Mouse (Mus musculus) liver, embryonic 12.5 days (tissue): ENCODE measurements around the gene Krtap1-3. TPM values are rescaled to one million over a fixed set of nuclear protein-coding genes. Genes with fewer than 3 reads are reported as not detected.
"Not testable (repeated sequence)": the region's sequence is repeated elsewhere in the genome, so short reads cannot be mapped to it uniquely, and the experiment has no call there.

Source experiments
- ATAC-seq: fragments of 200-750 bp; cut with Nextera tagmentation; 2 replicates; pipeline ENCODE4 v1.8.0; 2017; ENCODE audit warnings: moderate number of reproducible peaks, mild to moderate bottlenecking, moderate library complexity
- H3K27ac ChIP-seq: fragments of 300-500 bp; sonication (generic); 2 replicates; pipeline ENCODE4 v1.5.1; 2016; ENCODE audit warnings: mild to moderate bottlenecking
- H3K27me3 ChIP-seq: fragments of 300-500 bp; sonication (generic); replicated peaks from 2 replicates; pipeline ENCODE4 v1.6.1; 2016; ENCODE audit warnings: mild to moderate bottlenecking, moderate library complexity
- H3K36me3 ChIP-seq: fragments of 300-500 bp; sonication (generic); 2 replicates; pipeline ENCODE4 v1.6.1; 2016; ENCODE audit warnings: mild to moderate bottlenecking, moderate library complexity
- H3K4me1 ChIP-seq: fragments of 300-500 bp; sonication (generic); 2 replicates; pipeline ENCODE4 v1.6.1; 2016
- H3K4me2 ChIP-seq: fragments of 300-500 bp; sonication (generic); 2 replicates; pipeline ENCODE4 v1.6.1; 2016; ENCODE audit warnings: mild to moderate bottlenecking, moderate library complexity
- H3K4me3 ChIP-seq: fragments of 300-500 bp; sonication (generic); 2 replicates; pipeline ENCODE4 v1.5.1; 2016; ENCODE audit warnings: mild to moderate bottlenecking, moderate library complexity
- H3K9ac ChIP-seq: fragments of 300-500 bp; sonication (generic); 2 replicates; pipeline ENCODE4 v1.6.1; 2016; ENCODE audit warnings: mild to moderate bottlenecking, moderate library complexity
- H3K9me3 ChIP-seq: fragments of 300-500 bp; sonication (generic); replicated peaks from 2 replicates; pipeline ENCODE4 v1.6.1; 2016; ENCODE audit warnings: mild to moderate bottlenecking, moderate library complexity
- WGBS: fragments of 180-500 bp; shearing (Covaris S2); methylation state at CpG from one replicate; pipeline ENCODE4 v1.1.7; 2016; ENCODE audit not compliant: insufficient replicate concordance; 5-methylcytosine and 5-hydroxymethylcytosine counted together
- polyA plus RNA-seq: library from polyadenylated mRNA; unstranded; fragments of >200 nt; fragmentation: Nextera tagmentation; extraction: Ambion mirVana; gene quantifications from 2 replicates; pipeline ENCODE4 v1.2.1, GENCODE M21; 2016

Gene Krtap1-3
- polyA plus RNA-seq = not detected in 2 replicates

GRCm38 (mm10) chr11:99590981-99591380 is at the start of gene Krtap1-3:
Gene Krtap1-3 (minus strand): TSS chr11:99591339.
- ATAC-seq = no peak
- H3K36me3 ChIP-seq = no peaks in the 10 kb centered on the region
- no peak within 1 kb of the TSS for H3K9ac ChIP-seq
- no peak within 1 kb of the TSS for H3K4me3 ChIP-seq
- H3K27ac ChIP-seq = no peak within 1 kb of the TSS
- no peaks in the 10 kb centered on the region for H3K27me3 ChIP-seq
- H3K9me3 ChIP-seq = no peaks in the 10 kb centered on the region
- 77% methylated on average over 6 of the region's 6 CpGs for WGBS
- H3K4me2 ChIP-seq = no peak within 1 kb of the TSS
- H3K4me1 ChIP-seq = no peaks in the 10 kb centered on the region

- ATAC-seq = no peak
- H3K9me3 ChIP-seq = no peaks in the 10 kb centered on the region
- H3K4me1 ChIP-seq = no peaks in the 10 kb centered on the region
- H3K4me3 ChIP-seq = no peak overlapping the region
- H3K27ac ChIP-seq = no peak overlapping the region
- no peak overlapping the region for H3K9ac ChIP-seq
- 25% methylated on average over 1 of the region's 1 CpGs for WGBS
- no peaks in the 10 kb centered on the region for H3K27me3 ChIP-seq
- H3K4me2 ChIP-seq = no peak overlapping the region
- no peaks in the 10 kb centered on the region for H3K36me3 ChIP-seq
Measured at GRCm38 (mm10) chr11:99640926-99641325, 49.8 kb upstream of the Krtap1-3 start.

DNA sequence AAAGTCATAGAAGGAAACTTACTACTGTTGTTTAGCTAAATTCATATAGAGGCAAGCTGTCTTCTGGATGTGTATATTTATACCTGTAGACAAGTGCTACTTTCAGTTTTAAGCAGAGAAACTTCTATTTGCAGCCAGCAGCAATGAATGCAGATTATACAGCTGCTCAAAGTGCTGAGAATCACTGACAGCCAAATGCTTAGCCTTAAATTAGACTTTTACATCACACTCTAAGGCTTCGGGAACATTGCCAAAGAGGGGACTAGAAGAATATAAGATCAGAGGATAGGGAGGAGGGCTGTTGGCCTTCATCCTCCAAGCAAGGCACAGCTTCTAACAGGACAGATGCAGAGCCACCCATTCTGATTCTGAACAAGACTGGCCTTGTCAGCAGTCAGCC is 45.9 kb upstream of the Krtap1-3 start:
- Histone ChIP-seq H3K9me3 (no peaks in the 10 kb centered on the region), H3K4me2 (no peak overlapping the region), H3K27ac (no peak overlapping the region), H3K36me3 (no peaks in the 10 kb centered on the region), H3K27me3 (no peaks in the 10 kb centered on the region), H3K4me1 (no peaks in the 10 kb centered on the region), H3K9ac (no peak overlapping the region), H3K4me3 (no peak overlapping the region)
- WGBS = 53% methylated on average over 1 of the region's 1 CpGs
- no peak for ATAC-seq

DNA sequence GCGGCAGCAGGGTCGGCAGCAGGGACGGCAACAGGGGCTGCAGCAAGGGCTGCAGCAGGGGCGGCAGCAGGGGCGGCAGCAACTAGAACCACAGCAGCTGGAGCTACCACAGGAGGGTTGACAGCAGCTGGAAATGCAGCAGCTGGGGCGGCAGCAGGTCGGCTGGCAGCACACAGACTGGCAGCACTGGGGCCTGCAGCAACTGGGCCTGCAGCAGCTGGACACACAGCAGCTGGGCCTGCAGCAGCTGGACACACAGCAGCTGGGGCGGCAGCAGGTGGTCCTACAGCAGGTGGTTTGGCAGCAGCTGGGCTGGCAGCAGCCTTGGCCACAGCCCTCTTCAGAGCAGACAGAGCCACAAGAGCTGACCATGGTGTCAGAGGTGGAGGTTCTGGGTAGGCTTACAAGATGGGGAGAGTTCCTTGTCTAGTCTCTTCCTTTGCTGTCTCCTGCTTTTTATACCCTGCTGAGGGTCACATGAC is 43.6 kb upstream of the Krtap1-3 start, which contains the start of gene Krtap4-2:
Gene Krtap4-2 (minus strand): TSS at position 432 of the 482 bp plus-strand sequence.
- Histone ChIP-seq H3K9ac (no peak within 1 kb of the TSS), H3K36me3 (no peaks in the 10 kb centered on the region), H3K4me2 (no peak within 1 kb of the TSS), H3K9me3 (no peaks in the 10 kb centered on the region), H3K4me1 (no peaks in the 10 kb centered on the region), H3K4me3 (no peak within 1 kb of the TSS), H3K27me3 (no peaks in the 10 kb centered on the region), H3K27ac (no peak within 1 kb of the TSS)
- ATAC-seq = no peak
- WGBS = 56% methylated on average over 8 of the region's 8 CpGs

DNA sequence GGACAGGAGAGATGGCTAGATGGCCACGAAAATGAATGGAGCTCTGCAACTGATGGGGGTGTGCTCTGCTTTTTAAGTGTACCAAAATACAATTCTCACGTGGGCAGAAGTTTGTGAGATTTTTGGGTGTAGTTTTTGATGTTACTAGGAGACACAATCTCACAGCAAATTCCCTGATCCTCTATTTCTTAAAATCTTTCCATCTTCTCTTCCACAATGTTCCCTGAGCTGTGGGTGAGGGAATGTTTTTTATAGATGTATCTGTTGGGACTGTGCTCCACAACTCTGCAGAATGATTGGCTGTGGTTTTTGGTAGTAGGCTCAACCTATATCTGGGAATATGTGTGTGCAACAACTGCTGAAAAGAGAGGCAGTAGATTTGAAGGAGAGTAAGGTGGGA is 42.2 kb upstream of the Krtap1-3 start:
- H3K27me3 ChIP-seq = no peaks in the 10 kb centered on the region
- H3K36me3 ChIP-seq = no peaks in the 10 kb centered on the region
- H3K9me3 ChIP-seq = no peaks in the 10 kb centered on the region
- H3K4me3 ChIP-seq = no peak overlapping the region
- no peaks in the 10 kb centered on the region for H3K4me1 ChIP-seq
- no peak overlapping the region for H3K27ac ChIP-seq
- ATAC-seq = no peak
- H3K4me2 ChIP-seq = no peak overlapping the region
- no peak overlapping the region for H3K9ac ChIP-seq
- WGBS = 41% methylated on average over 2 of the region's 2 CpGs

DNA sequence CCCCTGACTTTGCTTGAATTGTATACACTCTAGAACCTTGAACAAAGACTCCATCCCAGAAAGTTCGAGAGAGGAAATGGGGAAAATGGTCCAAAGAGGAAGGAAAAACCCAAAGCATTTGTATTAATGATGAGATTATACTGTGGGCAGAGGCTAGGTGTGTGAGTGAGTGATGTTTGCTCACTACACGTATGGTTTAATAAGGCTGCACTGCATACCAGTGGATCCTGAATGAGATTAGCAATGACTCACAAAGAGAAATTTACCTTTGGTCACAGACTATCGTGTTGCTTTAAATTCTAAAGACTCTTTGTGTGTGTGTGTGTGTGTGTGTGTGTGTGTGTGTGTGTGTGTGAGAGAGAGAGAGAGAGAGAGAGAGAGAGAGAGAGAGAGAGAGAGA is 39.8 kb upstream of the Krtap1-3 start:
- Histone ChIP-seq H3K9me3 (no peaks in the 10 kb centered on the region), H3K27me3 (no peaks in the 10 kb centered on the region), H3K4me3 (no peak overlapping the region), H3K36me3 (no peaks in the 10 kb centered on the region), H3K4me1 (no peaks in the 10 kb centered on the region), H3K9ac (no peak overlapping the region), H3K27ac (no peak overlapping the region), H3K4me2 (no peak overlapping the region)
- no peak for ATAC-seq
- WGBS = 50% methylated on average over 3 of the region's 3 CpGs

GRCm38 (mm10) chr11:99628138-99628537 is 37.0 kb upstream of the Krtap1-3 start, which contains the start of gene Krtap4-1:
Gene Krtap4-1 (minus strand): TSS chr11:99628238.
- ATAC-seq = no peak
- Histone ChIP-seq H3K4me3 (no peak within 1 kb of the TSS), H3K4me2 (no peak within 1 kb of the TSS), H3K27me3 (no peaks in the 10 kb centered on the region), H3K4me1 (no peaks in the 10 kb centered on the region), H3K27ac (no peak within 1 kb of the TSS), H3K9ac (no peak within 1 kb of the TSS), H3K36me3 (no peaks in the 10 kb centered on the region), H3K9me3 (no peaks in the 10 kb centered on the region)
- WGBS = 61% methylated on average over 4 of the region's 4 CpGs

- Histone ChIP-seq H3K4me3 (no peak within 1 kb of the TSS), H3K4me2 (no peak within 1 kb of the TSS), H3K27me3 (no peaks in the 10 kb centered on the region), H3K9ac (no peak within 1 kb of the TSS), H3K36me3 (no peaks in the 10 kb centered on the region), H3K4me1 (no peaks in the 10 kb centered on the region), H3K27ac (no peak within 1 kb of the TSS), H3K9me3 (no peaks in the 10 kb centered on the region)
- WGBS = 72% methylated on average over 2 of the region's 2 CpGs
- ATAC-seq = no peak
Measured at GRCm38 (mm10) chr11:99620335-99620734, 29.2 kb upstream of the Krtap1-3 start, which contains the start of gene Gm11562. Gene Gm11562 (minus strand): TSS chr11:99620435.

GRCm38 (mm10) chr11:99614796-99615363 is 23.7 kb upstream of the Krtap1-3 start, which contains the start of gene Krtap2-4:
Gene Krtap2-4 (minus strand): TSS chr11:99614846.
- no peaks in the 10 kb centered on the region for H3K9me3 ChIP-seq
- no peak within 1 kb of the TSS for H3K9ac ChIP-seq
- no peaks in the 10 kb centered on the region for H3K27me3 ChIP-seq
- WGBS = 50% methylated on average over 3 of the region's 3 CpGs
- no peaks in the 10 kb centered on the region for H3K4me1 ChIP-seq
- no peaks in the 10 kb centered on the region for H3K36me3 ChIP-seq
- no peak within 1 kb of the TSS for H3K4me3 ChIP-seq
- ATAC-seq = no peak
- no peak within 1 kb of the TSS for H3K27ac ChIP-seq
- H3K4me2 ChIP-seq = no peak within 1 kb of the TSS

DNA sequence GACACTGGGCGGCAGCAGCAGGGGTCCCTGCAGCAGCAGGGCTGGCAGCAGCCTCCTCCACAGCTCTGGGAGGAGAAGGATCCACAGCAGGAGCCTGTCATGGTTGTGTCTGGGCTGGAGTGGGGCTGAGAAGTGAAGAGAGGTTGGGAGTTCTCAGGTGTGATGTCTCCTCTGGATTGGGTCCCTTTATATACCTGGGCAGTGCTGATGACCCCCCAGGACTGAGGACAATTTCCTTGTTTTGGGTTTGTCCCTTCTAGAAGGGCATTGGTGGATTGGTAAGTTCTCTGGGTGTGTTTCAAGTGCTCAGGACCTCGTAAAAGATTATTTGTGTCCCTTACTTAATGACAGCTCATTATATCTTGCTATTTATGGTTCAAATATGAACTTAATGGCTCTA is 18.9 kb upstream of the Krtap1-3 start, which contains the start of gene Gm11937:
Gene Gm11937 (minus strand): TSS at position 101 of the 400 bp plus-strand sequence.
- not testable (repeated sequence) for H3K27me3 ChIP-seq, H3K4me3 ChIP-seq, H3K4me1 ChIP-seq, H3K27ac ChIP-seq, H3K4me2 ChIP-seq, ATAC-seq, H3K9ac ChIP-seq, H3K36me3 ChIP-seq, H3K9me3 ChIP-seq
- 55% methylated on average over 1 of the region's 2 CpGs for WGBS

DNA sequence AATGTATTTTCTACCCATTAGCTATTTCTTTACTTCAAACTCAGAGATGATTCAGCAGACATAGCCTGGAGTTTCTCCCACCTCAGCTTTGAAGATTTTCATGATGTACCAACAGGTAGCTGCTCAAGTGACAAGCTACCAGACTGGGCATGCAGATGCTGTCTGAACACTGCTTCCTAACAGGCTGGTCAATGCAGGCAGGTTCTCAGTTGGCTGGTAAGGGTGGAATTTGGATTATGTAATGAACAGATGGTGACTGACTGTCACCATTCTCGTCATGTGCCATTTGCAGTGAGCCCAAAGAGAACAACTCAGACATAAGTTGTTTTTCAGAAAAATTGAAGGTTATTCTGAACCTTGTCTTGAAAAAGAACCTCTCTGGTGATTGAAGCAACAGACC is 18.0 kb upstream of the Krtap1-3 start:
- no peak for ATAC-seq
- Histone ChIP-seq H3K27me3 (no peaks in the 10 kb centered on the region), H3K4me1 (no peaks in the 10 kb centered on the region), H3K4me3 (no peak overlapping the region), H3K36me3 (no peaks in the 10 kb centered on the region), H3K4me2 (no peak overlapping the region), H3K9ac (no peak overlapping the region), H3K27ac (no peak overlapping the region), H3K9me3 (no peaks in the 10 kb centered on the region)
- WGBS = 56% methylated on average over 1 of the region's 1 CpGs

DNA sequence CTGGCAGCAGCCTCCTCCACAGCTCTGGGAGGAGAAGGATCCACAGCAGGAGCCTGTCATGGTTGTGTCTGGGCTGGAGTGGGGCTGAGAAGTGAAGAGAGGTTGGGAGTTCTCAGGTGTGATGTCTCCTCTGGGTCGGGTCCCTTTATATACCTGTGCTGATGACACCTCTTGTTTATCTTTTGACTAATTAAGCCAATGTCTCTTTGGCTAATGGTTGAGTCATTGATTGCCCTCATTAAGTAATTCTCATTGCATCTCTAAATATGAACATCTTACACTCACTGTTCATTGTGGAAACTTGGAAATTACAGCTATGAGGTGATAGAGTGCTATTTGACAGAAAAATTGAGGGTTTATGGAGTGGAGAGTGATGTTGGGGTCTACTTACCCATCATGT is 12.1 kb upstream of the Krtap1-3 start, which contains the start of gene Gm11938:
Gene Gm11938 (minus strand): TSS at position 101 of the 400 bp plus-strand sequence.
- H3K4me1 ChIP-seq, H3K4me2 ChIP-seq, H3K9ac ChIP-seq, ATAC-seq, H3K4me3 ChIP-seq, H3K27me3 ChIP-seq, H3K27ac ChIP-seq, H3K9me3 ChIP-seq, H3K36me3 ChIP-seq: not testable (repeated sequence)
- WGBS = 23% methylated on average over 1 of the region's 1 CpGs
